Mouse (Mus musculus): ENCODE data around the gene Gm44790. TPM values are rescaled to one million over a fixed set of nuclear protein-coding genes. Genes with fewer than 3 reads are reported as not detected.
"Not testable (repeated sequence)": the region's sequence is repeated elsewhere in the genome, so short reads cannot be mapped to it uniquely, and the experiment has no call there.

Gm44790 gene
- 0.37 TPM in 1 of 2 replicates, not detected in the other for polyA plus RNA-seq (2014; fragmentation: Nextera tagmentation; extraction: Ambion mirVana)

DNA sequence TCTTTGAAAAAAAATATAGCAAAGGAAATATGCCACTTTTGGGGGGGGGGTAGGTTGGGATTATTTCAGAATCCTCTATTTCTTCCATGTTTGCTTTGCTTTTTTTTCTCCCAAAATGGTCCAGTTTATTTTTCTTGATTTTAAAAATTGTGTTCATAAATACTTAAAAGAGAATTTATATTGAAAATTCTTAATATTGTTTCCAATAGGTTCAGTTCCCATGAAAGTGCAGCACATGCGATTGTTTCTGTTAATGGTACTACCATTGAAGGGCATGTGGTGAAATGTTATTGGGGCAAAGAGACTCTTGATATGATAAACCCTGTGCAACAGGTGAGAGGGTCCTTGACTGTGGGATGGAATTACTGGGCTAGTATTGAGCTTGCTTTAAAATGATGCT lies at the start of gene Gm44790:
TSS of gene Gm44790 (plus strand) at position 301 of the 400 bp plus-strand sequence.
- Histone ChIP-seq H3K27me3 (ENCODE audit: control insufficient read depth, insufficient read depth, low read length) (no peaks in the 10 kb centered on the region), H3K36me3 (ENCODE audit: control insufficient read depth, insufficient read depth, low read length) (peaks cover 19% of the 10 kb centered on the region), H3K4me1 (replicated peaks; ENCODE audit: control insufficient read depth, insufficient read depth, low read length) (no peaks in the 10 kb centered on the region), H3K4me3 (ENCODE audit: low read depth, low read length) (no peak within 1 kb of the TSS), H3K4me2 (ENCODE audit: low read depth, low read length, severe bottlenecking) (no peak within 1 kb of the TSS), H3K27ac (ENCODE audit: low read depth, low read length) (no peak within 1 kb of the TSS), H3K9me3 (ENCODE audit: control insufficient read depth, low read length) (no peaks in the 10 kb centered on the region), H3K9ac (ENCODE audit: low read length) (no peak within 1 kb of the TSS)
- DNase-seq (ENCODE audit: low spot score) (no peak), ATAC-seq (replicated peaks; ENCODE audit: low FRiP score) (no peak)
- WGBS, result 90% methylated on average over 1 of the region's 1 CpGs

DNA sequence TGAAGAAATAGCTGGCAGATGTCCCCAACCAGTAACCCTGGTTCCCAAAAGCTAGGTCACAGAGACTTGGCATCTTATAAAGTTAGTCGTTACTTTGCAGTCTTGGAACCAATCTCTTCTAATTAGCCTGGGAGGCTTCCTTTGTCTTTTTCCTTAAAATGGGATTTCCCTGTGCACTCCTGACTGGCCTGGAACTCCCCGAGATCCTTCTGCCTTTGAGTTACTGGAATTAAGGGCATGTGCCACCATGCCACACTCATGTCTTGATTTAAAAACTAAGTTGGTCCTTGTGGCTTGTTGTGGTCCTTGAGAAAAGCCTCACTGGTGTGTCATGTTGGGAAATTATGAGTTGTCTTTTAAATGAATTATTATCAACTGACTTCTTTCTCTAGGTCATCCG lies 48.1 kb upstream of the Gm44790 start:
- H3K4me3 ChIP-seq (ENCODE audit: low read depth, low read length), result no peak overlapping the region
- H3K9ac ChIP-seq (ENCODE audit: low read length), result no peak overlapping the region
- no peaks in the 10 kb centered on the region for H3K27me3 ChIP-seq (ENCODE audit: control insufficient read depth, insufficient read depth, low read length)
- H3K4me1 ChIP-seq (replicated peaks; ENCODE audit: control insufficient read depth, insufficient read depth, low read length), result no peaks in the 10 kb centered on the region
- H3K36me3 ChIP-seq (ENCODE audit: control insufficient read depth, insufficient read depth, low read length), result peaks cover 19% of the 10 kb centered on the region
- no peak overlapping the region for H3K27ac ChIP-seq (ENCODE audit: low read depth, low read length)
- 90% methylated on average over 3 of the region's 3 CpGs for WGBS
- ATAC-seq (replicated peaks; ENCODE audit: low FRiP score), result no peak
- no peak for DNase-seq (ENCODE audit: low spot score)
- H3K9me3 ChIP-seq (ENCODE audit: control insufficient read depth, low read length), result no peaks in the 10 kb centered on the region
- H3K4me2 ChIP-seq (ENCODE audit: low read depth, low read length, severe bottlenecking), result no peak overlapping the region

DNA sequence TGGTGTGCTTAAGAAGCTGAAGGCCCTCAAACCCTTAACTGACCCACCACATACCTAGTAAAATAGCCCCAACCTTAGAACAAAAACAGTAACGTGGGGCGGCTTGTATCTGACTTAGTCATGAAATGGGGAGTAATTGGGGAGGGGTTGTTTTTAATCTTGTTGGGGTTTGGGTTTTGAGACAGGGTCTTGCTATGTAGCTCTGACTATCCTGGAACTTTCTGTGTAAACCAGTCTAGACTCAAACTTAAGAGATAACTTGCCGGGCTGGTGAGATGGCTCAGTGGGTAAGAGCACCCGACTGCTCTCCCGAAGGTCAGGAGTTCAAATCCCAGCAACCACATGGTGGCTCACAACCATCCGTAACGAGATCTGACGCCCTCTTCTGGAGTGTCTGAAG lies 46.3 kb upstream of the Gm44790 start:
- not testable (repeated sequence) for H3K4me1 ChIP-seq (replicated peaks; ENCODE audit: control insufficient read depth, insufficient read depth, low read length); H3K27me3 ChIP-seq (ENCODE audit: control insufficient read depth, insufficient read depth, low read length); H3K27ac ChIP-seq (ENCODE audit: low read depth, low read length); DNase-seq (ENCODE audit: low spot score); H3K4me3 ChIP-seq (ENCODE audit: low read depth, low read length); H3K9ac ChIP-seq (ENCODE audit: low read length); H3K9me3 ChIP-seq (ENCODE audit: control insufficient read depth, low read length); H3K4me2 ChIP-seq (ENCODE audit: low read depth, low read length, severe bottlenecking); ATAC-seq (replicated peaks; ENCODE audit: low FRiP score)
- 72% methylated on average over 7 of the region's 8 CpGs for WGBS
- H3K36me3 ChIP-seq (ENCODE audit: control insufficient read depth, insufficient read depth, low read length), result peaks cover 19% of the 10 kb centered on the region

DNA sequence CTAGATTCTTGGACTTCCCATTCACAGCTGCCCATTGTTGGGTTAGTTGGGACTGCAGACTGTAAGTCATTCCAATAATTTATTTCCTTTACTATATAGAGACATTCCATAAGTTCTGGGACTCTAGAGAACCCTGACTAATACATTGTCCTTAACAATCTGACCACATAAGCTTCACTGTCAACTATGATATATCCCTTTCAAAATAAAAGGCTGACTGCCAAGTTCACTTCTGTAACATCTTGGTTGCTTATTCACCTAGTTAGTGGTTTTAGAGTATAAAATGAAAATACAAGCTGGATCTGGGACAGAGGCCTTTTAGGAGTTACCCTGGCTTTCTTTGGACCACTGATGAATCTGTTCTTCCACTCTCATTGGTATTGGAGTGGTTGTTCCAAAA lies 43.9 kb upstream of the Gm44790 start:
- H3K4me3 ChIP-seq (ENCODE audit: low read depth, low read length), result no peak overlapping the region
- H3K27me3 ChIP-seq (ENCODE audit: control insufficient read depth, insufficient read depth, low read length), result no peaks in the 10 kb centered on the region
- H3K36me3 ChIP-seq (ENCODE audit: control insufficient read depth, insufficient read depth, low read length), result peaks cover 15% of the 10 kb centered on the region
- H3K27ac ChIP-seq (ENCODE audit: low read depth, low read length), result no peak overlapping the region
- no peak overlapping the region for H3K4me2 ChIP-seq (ENCODE audit: low read depth, low read length, severe bottlenecking)
- H3K4me1 ChIP-seq (replicated peaks; ENCODE audit: control insufficient read depth, insufficient read depth, low read length), result no peaks in the 10 kb centered on the region
- DNase-seq (ENCODE audit: low spot score) (no peak), ATAC-seq (replicated peaks; ENCODE audit: low FRiP score) (no peak)
- no peaks in the 10 kb centered on the region for H3K9me3 ChIP-seq (ENCODE audit: control insufficient read depth, low read length)
- no peak overlapping the region for H3K9ac ChIP-seq (ENCODE audit: low read length)

DNA sequence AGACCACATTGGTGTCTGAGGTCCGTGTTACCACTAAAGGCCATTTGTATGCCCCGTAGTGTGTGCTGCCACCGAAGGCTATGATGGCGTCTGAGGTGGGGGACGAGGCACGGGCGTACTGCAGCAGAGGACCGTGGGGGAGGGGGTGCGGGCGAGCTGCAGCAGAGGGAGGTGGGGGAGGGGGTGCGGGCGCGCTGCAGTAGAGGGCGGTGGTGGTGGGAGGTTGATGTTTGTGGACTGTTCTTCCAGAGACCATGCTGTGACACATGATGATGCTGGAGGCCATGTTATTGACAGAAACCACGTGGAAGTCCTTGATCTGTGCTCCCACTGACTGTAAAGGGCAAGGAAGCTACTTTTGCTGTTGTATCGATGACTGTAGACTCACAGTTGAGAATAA lies 43.1 kb upstream of the Gm44790 start:
- no peak overlapping the region for H3K9ac ChIP-seq (ENCODE audit: low read length)
- whole genome bisulfite sequencing, result 49% methylated on average over 16 of the region's 16 CpGs
- H3K9me3 ChIP-seq (ENCODE audit: control insufficient read depth, low read length), result no peaks in the 10 kb centered on the region
- no peaks in the 10 kb centered on the region for H3K27me3 ChIP-seq (ENCODE audit: control insufficient read depth, insufficient read depth, low read length)
- no peak overlapping the region for H3K27ac ChIP-seq (ENCODE audit: low read depth, low read length)
- no peak overlapping the region for H3K4me3 ChIP-seq (ENCODE audit: low read depth, low read length)
- peaks cover 9% of the 10 kb centered on the region for H3K36me3 ChIP-seq (ENCODE audit: control insufficient read depth, insufficient read depth, low read length)
- no peak for ATAC-seq (replicated peaks; ENCODE audit: low FRiP score)
- DNase-seq (ENCODE audit: low spot score), result no peak
- no peak overlapping the region for H3K4me2 ChIP-seq (ENCODE audit: low read depth, low read length, severe bottlenecking)
- H3K4me1 ChIP-seq (replicated peaks; ENCODE audit: control insufficient read depth, insufficient read depth, low read length), result no peaks in the 10 kb centered on the region

DNA sequence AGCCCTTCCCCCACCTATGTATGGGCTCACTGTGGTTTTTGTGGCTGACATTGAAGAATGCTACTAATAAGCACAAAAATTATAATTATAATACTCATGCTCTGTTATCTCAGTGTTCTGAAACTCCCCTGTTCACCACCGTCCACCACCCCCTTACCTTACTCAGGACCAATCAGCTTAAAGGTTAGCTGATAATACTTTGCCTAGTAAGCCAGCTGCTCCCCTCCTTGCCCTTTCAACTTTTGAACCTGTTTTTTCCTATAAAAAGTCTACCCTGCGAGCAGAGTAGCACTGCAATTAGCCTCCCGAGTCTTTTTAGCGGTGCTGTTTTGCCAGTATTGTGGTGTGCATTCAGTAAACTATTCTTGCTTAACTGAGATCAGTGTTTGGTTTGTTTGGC lies 41.8 kb upstream of the Gm44790 start:
- DNase-seq (ENCODE audit: low spot score) (no peak), ATAC-seq (replicated peaks; ENCODE audit: low FRiP score) (no peak)
- H3K9ac ChIP-seq (ENCODE audit: low read length), result no peak overlapping the region
- peaks cover 7% of the 10 kb centered on the region for H3K36me3 ChIP-seq (ENCODE audit: control insufficient read depth, insufficient read depth, low read length)
- H3K4me3 ChIP-seq (ENCODE audit: low read depth, low read length), result no peak overlapping the region
- H3K27me3 ChIP-seq (ENCODE audit: control insufficient read depth, insufficient read depth, low read length), result no peaks in the 10 kb centered on the region
- no peaks in the 10 kb centered on the region for H3K9me3 ChIP-seq (ENCODE audit: control insufficient read depth, low read length)
- H3K27ac ChIP-seq (ENCODE audit: low read depth, low read length), result no peak overlapping the region
- no peaks in the 10 kb centered on the region for H3K4me1 ChIP-seq (replicated peaks; ENCODE audit: control insufficient read depth, insufficient read depth, low read length)
- H3K4me2 ChIP-seq (ENCODE audit: low read depth, low read length, severe bottlenecking), result no peak overlapping the region
- 78% methylated on average over 4 of the region's 4 CpGs for WGBS

DNA sequence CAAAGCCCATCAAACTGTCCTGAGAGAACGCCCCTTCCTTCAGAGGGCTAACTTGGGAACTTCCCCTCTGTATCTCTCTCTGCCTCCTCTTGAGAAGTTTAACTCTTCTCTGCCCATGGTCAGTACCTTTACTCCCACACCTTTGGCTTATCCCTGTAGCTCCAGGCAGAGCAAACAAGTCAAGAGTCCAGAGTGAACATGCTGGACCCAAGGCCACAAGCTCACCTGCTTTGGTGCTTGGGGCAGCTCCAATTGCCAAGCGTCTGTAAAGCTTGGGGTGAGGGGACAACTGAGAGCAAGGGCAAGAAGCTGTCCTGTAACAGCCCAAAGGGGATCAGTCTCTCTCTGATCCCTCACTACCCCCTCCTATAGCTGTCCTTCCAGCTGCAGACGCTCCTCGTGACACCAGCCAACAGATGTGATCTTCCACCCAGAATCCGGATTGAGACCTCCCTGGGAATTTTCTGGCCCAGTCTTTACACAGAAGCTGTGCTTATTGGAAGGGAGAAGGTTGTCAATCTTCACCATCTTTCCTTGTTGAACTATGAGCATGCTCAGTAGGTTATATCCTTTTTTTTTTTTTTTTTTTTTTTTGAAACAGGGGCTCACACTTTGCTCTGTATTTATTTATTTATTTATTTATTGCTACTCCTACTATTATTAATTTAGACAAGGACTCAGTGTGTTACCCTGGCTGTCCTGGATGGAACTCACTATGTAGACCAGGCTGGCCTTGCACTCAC lies 40.9 kb upstream of the Gm44790 start:
- no peak overlapping the region for H3K27ac ChIP-seq (ENCODE audit: low read depth, low read length)
- peaks cover 11% of the 10 kb centered on the region for H3K36me3 ChIP-seq (ENCODE audit: control insufficient read depth, insufficient read depth, low read length)
- no peaks in the 10 kb centered on the region for H3K9me3 ChIP-seq (ENCODE audit: control insufficient read depth, low read length)
- H3K9ac ChIP-seq (ENCODE audit: low read length), result no peak overlapping the region
- no peak overlapping the region for H3K4me2 ChIP-seq (ENCODE audit: low read depth, low read length, severe bottlenecking)
- DNase-seq (ENCODE audit: low spot score) (no peak), ATAC-seq (replicated peaks; ENCODE audit: low FRiP score) (no peak)
- no peak overlapping the region for H3K4me3 ChIP-seq (ENCODE audit: low read depth, low read length)
- no peaks in the 10 kb centered on the region for H3K27me3 ChIP-seq (ENCODE audit: control insufficient read depth, insufficient read depth, low read length)
- WGBS, result 85% methylated on average over 5 of the region's 5 CpGs
- H3K4me1 ChIP-seq (replicated peaks; ENCODE audit: control insufficient read depth, insufficient read depth, low read length), result no peaks in the 10 kb centered on the region

DNA sequence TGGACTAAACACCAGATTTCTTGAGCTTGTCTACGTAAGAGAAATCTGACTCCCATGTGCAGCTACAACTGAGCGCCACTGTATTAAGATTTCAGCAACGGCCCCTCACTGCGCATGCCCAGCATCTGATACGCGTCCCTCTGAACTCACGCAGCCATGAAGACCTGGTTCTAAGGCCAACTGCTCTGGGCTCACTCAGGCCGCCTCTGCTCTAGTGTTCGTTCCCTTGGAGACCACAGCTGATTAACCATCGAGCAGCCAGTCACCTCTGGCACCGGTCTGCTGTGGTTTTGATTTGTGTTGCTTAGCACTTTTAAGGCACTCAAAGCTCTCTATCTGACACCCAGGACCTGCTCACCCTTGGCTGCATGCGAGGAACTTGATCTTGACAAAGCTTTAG lies 39.1 kb upstream of the Gm44790 start:
- no peak overlapping the region for H3K27ac ChIP-seq (ENCODE audit: low read depth, low read length)
- no peak for ATAC-seq (replicated peaks; ENCODE audit: low FRiP score)
- WGBS, result 93% methylated on average over 12 of the region's 12 CpGs
- peaks cover 22% of the 10 kb centered on the region for H3K36me3 ChIP-seq (ENCODE audit: control insufficient read depth, insufficient read depth, low read length)
- no peak for DNase-seq (ENCODE audit: low spot score)
- no peak overlapping the region for H3K9ac ChIP-seq (ENCODE audit: low read length)
- H3K9me3 ChIP-seq (ENCODE audit: control insufficient read depth, low read length), result no peaks in the 10 kb centered on the region
- no peaks in the 10 kb centered on the region for H3K27me3 ChIP-seq (ENCODE audit: control insufficient read depth, insufficient read depth, low read length)
- no peak overlapping the region for H3K4me3 ChIP-seq (ENCODE audit: low read depth, low read length)
- H3K4me1 ChIP-seq (replicated peaks; ENCODE audit: control insufficient read depth, insufficient read depth, low read length), result no peaks in the 10 kb centered on the region
- no peak overlapping the region for H3K4me2 ChIP-seq (ENCODE audit: low read depth, low read length, severe bottlenecking)

DNA sequence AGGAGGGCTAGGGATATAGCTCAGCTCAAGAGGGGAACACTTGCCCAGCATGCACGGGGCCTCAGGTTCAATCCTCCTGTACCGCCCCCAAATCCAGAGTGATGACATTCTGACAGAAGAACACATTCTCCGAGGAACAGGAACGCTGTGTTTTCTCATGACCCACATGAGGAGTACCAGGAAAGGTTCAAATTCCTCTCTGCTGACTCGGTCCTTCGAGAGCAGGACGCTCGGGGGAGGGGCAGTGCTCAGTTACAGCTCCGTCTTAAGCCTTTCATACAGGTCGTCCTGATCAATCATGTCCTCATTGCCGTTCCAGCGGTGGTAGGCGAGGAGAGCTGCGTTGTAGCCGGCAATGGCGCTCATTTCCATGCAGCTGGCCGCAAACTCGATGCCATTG lies 38.0 kb upstream of the Gm44790 start:
- H3K27me3 ChIP-seq (ENCODE audit: control insufficient read depth, insufficient read depth, low read length), result no peaks in the 10 kb centered on the region
- H3K9me3 ChIP-seq (ENCODE audit: control insufficient read depth, low read length), result no peaks in the 10 kb centered on the region
- H3K4me3 ChIP-seq (ENCODE audit: low read depth, low read length), result no peak overlapping the region
- no peak overlapping the region for H3K4me2 ChIP-seq (ENCODE audit: low read depth, low read length, severe bottlenecking)
- H3K9ac ChIP-seq (ENCODE audit: low read length), result no peak overlapping the region
- no peaks in the 10 kb centered on the region for H3K4me1 ChIP-seq (replicated peaks; ENCODE audit: control insufficient read depth, insufficient read depth, low read length)
- 88% methylated on average over 18 of the region's 18 CpGs for WGBS
- no peak for ATAC-seq (replicated peaks; ENCODE audit: low FRiP score)
- no peak for DNase-seq (ENCODE audit: low spot score)
- H3K36me3 ChIP-seq (ENCODE audit: control insufficient read depth, insufficient read depth, low read length), result peaks cover 23% of the 10 kb centered on the region
- no peak overlapping the region for H3K27ac ChIP-seq (ENCODE audit: low read depth, low read length)

Measured in forebrain, embryonic 11.5 days (tissue).